Mouse (Mus musculus): ENCODE data around the gene Col4a5.

DNA sequence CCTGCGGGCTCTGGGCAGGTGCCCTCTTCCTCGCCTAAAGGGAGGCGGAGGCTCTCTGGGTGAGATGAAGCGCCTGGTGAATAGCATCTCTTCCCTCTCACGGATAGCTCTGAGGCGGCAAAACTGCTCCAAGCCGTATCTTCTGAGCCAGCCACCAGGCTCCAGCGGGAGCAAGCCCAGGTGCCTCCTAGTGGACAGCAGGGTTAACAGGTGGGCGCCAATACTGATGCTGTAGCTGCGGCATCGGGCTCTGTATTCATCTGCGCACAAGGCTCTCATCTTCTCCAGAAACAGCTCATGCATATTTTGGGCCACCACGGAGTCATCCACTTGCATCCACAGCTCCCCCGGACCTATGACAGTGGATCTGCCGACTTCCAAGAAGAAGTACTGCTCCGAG is 248.8 kb downstream of the Col4a5 start:
- no peak for TF ChIP-seq POLR2A (IDR thresholded peaks at IDR 0.05; ENCODE audit: control insufficient read depth in 1 of 2, insufficient read depth in 1 of 2, low read depth in 1 of 2, low read length in 2 of 2, poor library complexity in 1 of 2)
- TF ChIP-seq GATA1 (IDR thresholded peaks at IDR 0.05; ENCODE audit: low read depth, low read length): no peak
- TF ChIP-seq CTCF (IDR thresholded peaks at IDR 0.05 in 2 of 3, conservative IDR thresholded peaks at IDR 0.05 in 1 of 3; ENCODE audit: control insufficient read depth in 1 of 3, insufficient read depth in 1 of 3, low read depth in 2 of 3, low read length in 3 of 3, poor library complexity in 1 of 3, severe bottlenecking in 1 of 3): no peak
- no peak for TF ChIP-seq EP300 (IDR thresholded peaks at IDR 0.05; ENCODE audit: low read depth in 1 of 2, low read length in 2 of 2)
- TF ChIP-seq TCF12 (IDR thresholded peaks at IDR 0.05; ENCODE audit: low read depth, low read length): no peak
- no peak for TF ChIP-seq MAX (IDR thresholded peaks at IDR 0.05; ENCODE audit: low read length)
- TF ChIP-seq MAZ (IDR thresholded peaks at IDR 0.05; ENCODE audit: low read depth, low read length): no peak
- no peak for TF ChIP-seq MYC (IDR thresholded peaks at IDR 0.05; ENCODE audit: low read depth, low read length)
- no peak for TF ChIP-seq HCFC1 (IDR thresholded peaks at IDR 0.05; ENCODE audit: low read depth, low read length)
- no peak for TF ChIP-seq MYB (IDR thresholded peaks at IDR 0.05; ENCODE audit: low read depth, low read length)
